7 mouse cellular contexts compared by ENCODE assay signal in genomic region chr6:8950611-8951325, GRCm38 (mm10). TPM values are rescaled to one million over a fixed set of nuclear protein-coding genes. Genes with fewer than 3 reads are reported as not detected.
DNase-seq lines count a peak whose midpoint lies in the region; ATAC-seq and TF ChIP-seq lines count a peak whose summit lies in the region.

No protein-coding gene starts in this region.

- WGBS in forebrain, embryonic 10.5 days = under 1% methylated on average over 26 of the region's 26 CpGs
- 1% methylated on average over 26 of the region's 26 CpGs for WGBS in limb, embryonic 11.5 days

- no peak overlapping the region for H3K9ac ChIP-seq in limb, embryonic 11.5 days (ENCODE audit: low read length)

- no peak for DNase-seq in left cerebral cortex, adult 2 months (ENCODE audit: extremely low spot score in 1 of 2, low spot score in 2 of 2)
- DNase-seq in left cerebral cortex, adult 11 months (ENCODE audit: low spot score) = no peak
- DNase-seq in forebrain, embryonic 10.5 days (ENCODE audit: extremely low spot score, low spot score) = no peak
- DNase-seq in limb, embryonic 11.5 days (ENCODE audit: low spot score) = no peak
- peak; percentile 9 for DNase-seq in retina, embryonic 14.5 days (ENCODE audit: low spot score)
- DNase-seq in testis, postnatal 10 days (ENCODE audit: low spot score) = no peak

- peak overlapping the region; percentile 47 for H3K4me2 ChIP-seq in limb, embryonic 11.5 days (ENCODE audit: low read depth, severe bottlenecking)

- ATAC-seq in limb, embryonic 11.5 days (ENCODE audit: insufficient number of reproducible peaks, low FRiP score, low TSS enrichment, low read depth) = no peak
- no peak for ATAC-seq in CD4-positive, CD25-positive, alpha-beta regulatory T cell, adult 4 months

- intact Hi-C loops in left cerebral cortex, adult 2 months (cut with DNase I) = loop anchor here (5.0 kb wide), 2 partner anchors 127 to 282 kb away; no protein-coding TSS in a partner anchor

- peaks cover 42% of the 10 kb centered on the region for H3K4me1 ChIP-seq in forebrain, embryonic 10.5 days
- peaks cover 6% of the 10 kb centered on the region; the same call in 1 of the 2 replicates for H3K4me1 ChIP-seq in limb, embryonic 11.5 days (ENCODE audit: control insufficient read depth, insufficient read depth, low read length)

- TF ChIP-seq CTCF in left cerebral cortex, adult 2 months (IDR thresholded peaks at IDR 0.05) = no peak

- H3K27me3 ChIP-seq in forebrain, embryonic 10.5 days (ENCODE audit: poor library complexity, severe bottlenecking) = peaks cover 98% of the 10 kb centered on the region
- H3K27me3 ChIP-seq in limb, embryonic 11.5 days (ENCODE audit: control insufficient read depth, insufficient read depth, low read length) = peaks cover 82% of the 10 kb centered on the region

- no peak overlapping the region for H3K27ac ChIP-seq in left cerebral cortex, adult 2 months
- H3K27ac ChIP-seq in forebrain, embryonic 10.5 days = no peak overlapping the region
- H3K27ac ChIP-seq in limb, embryonic 11.5 days (replicated peaks; ENCODE audit: low read depth, low read length) = no peak overlapping the region

- H3K9me3 ChIP-seq in forebrain, embryonic 10.5 days = no peaks in the 10 kb centered on the region
- no peaks in the 10 kb centered on the region for H3K9me3 ChIP-seq in limb, embryonic 11.5 days (ENCODE audit: control insufficient read depth, low read length)

- peak overlapping the region; percentile 47 for H3K4me3 ChIP-seq in left cerebral cortex, adult 2 months
- peak overlapping the region; percentile 58 for H3K4me3 ChIP-seq in forebrain, embryonic 10.5 days
- H3K4me3 ChIP-seq in limb, embryonic 11.5 days (ENCODE audit: low read depth, low read length) = peak overlapping the region; percentile 15

- no peaks in the 10 kb centered on the region for H3K36me3 ChIP-seq in forebrain, embryonic 10.5 days (replicated peaks)
- no peaks in the 10 kb centered on the region for H3K36me3 ChIP-seq in limb, embryonic 11.5 days (ENCODE audit: control insufficient read depth, insufficient read depth, low read length)

RNA-seq across cellular contexts. Expression of gene Nxph1, which starts 2.5 kb away (rescaled TPM):
- 10 to 100 TPM; 41.0 to 44.1 TPM for total RNA-seq in left cerebral cortex, adult 2 months (2021)
- polyA plus RNA-seq in forebrain, embryonic 10.5 days (2016; fragmentation: Nextera tagmentation; extraction: Ambion mirVana) = 0.23 and 1.0 TPM in 2 replicates
- polyA plus RNA-seq in limb, embryonic 11.5 days (2014; fragmentation: Nextera tagmentation; extraction: Ambion mirVana) = 0.12 and 0.13 TPM in 2 replicates
- polyA plus RNA-seq in CD4-positive, CD25-positive, alpha-beta regulatory T cell, adult 4 months (2017; shearing (Covaris generic)) = not detected
